Mouse (Mus musculus) intestine, embryonic 16.5 days (tissue): ENCODE measurements at regions not wholly inside any gene's neighbourhood (a gene's known extent, or its start where the extent isn't known, plus 50 kb on each side); places are given as distances from the start of the nearest gene placed in this dataset.
"Not testable (repeated sequence)": the region's sequence is repeated elsewhere in the genome, so short reads cannot be mapped to it uniquely, and the experiment has no call there.

ENCODE experiments used
- ATAC-seq: fragments of 200-750 bp; cut with Nextera tagmentation; 2 replicates; pipeline ENCODE4 v1.8.0; 2017; ENCODE audit warnings: moderate TSS enrichment, moderate library complexity
- H3K27ac ChIP-seq: fragments of 300-500 bp; sonication (generic); 2 replicates; pipeline ENCODE4 v1.5.1; 2014; ENCODE audit warnings: mild to moderate bottlenecking, low read length
- H3K27me3 ChIP-seq: fragments of 300-500 bp; sonication (generic); replicated peaks from 2 replicates; pipeline ENCODE4 v1.6.1; 2014; ENCODE audit warnings: low read length, control low read depth, mixed read lengths; ENCODE audit not compliant: control insufficient read depth, insufficient read depth
- H3K36me3 ChIP-seq: fragments of 300-500 bp; sonication (generic); 2 replicates; pipeline ENCODE4 v1.6.1; 2014; ENCODE audit warnings: low read length, control low read depth; ENCODE audit not compliant: control insufficient read depth, insufficient read depth
- H3K4me1 ChIP-seq: fragments of 300-500 bp; sonication (generic); 2 replicates; pipeline ENCODE4 v1.6.1; 2014; ENCODE audit warnings: low read length, control low read depth, mixed read lengths; ENCODE audit not compliant: control insufficient read depth, insufficient read depth
- H3K4me2 ChIP-seq: fragments of 300-500 bp; sonication (generic); 2 replicates; pipeline ENCODE4 v1.6.1; 2014; ENCODE audit warnings: low read depth, low read length, control low read depth
- H3K4me3 ChIP-seq: fragments of 300-500 bp; sonication (generic); 2 replicates; pipeline ENCODE4 v1.5.1; 2014; ENCODE audit warnings: mild to moderate bottlenecking, low read length
- H3K9ac ChIP-seq: fragments of 300-500 bp; sonication (generic); 2 replicates; pipeline ENCODE4 v1.6.1; 2014; ENCODE audit warnings: low read depth, low read length
- H3K9me3 ChIP-seq: fragments of 300-500 bp; sonication (generic); 2 replicates; pipeline ENCODE4 v1.6.1; 2016; ENCODE audit warnings: low read length, control low read depth; ENCODE audit not compliant: control insufficient read depth
- WGBS: fragments of 180-500 bp; shearing (Covaris S2); extraction: QIAGEN DNeasy Blood & Tissue Kit; methylation state at CpG from one replicate; pipeline ENCODE4 v1.1.7; 2014; 5-methylcytosine and 5-hydroxymethylcytosine counted together

DNA sequence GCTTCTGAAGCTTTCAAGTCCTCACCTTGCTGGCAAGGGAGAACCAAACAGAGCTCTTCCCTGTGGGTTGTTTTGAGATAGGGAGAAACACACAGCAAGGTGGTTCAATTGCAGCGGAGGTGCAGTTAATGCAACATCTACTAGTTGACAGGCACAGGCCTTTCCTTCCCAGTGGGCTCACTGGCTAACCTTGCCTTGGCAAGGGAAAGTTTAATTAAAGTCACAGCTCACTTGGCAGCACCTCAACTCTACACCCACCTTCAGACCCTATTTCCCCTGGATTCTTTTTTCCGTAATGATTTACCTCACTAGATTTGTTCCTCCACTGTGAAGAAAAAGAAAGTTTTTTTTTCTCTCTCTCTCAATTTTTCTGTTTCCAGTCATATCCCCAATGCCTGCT is 314.5 kb downstream of the Tlr4 start:
- H3K27ac ChIP-seq = no peak overlapping the region
- ATAC-seq = no peak
- 88% methylated on average over 2 of the region's 2 CpGs for WGBS
- H3K9me3 ChIP-seq = no peaks in the 10 kb centered on the region
- H3K36me3 ChIP-seq = no peaks in the 10 kb centered on the region
- H3K4me2 ChIP-seq = no peak overlapping the region
- H3K4me1 ChIP-seq = no peaks in the 10 kb centered on the region
- no peaks in the 10 kb centered on the region for H3K27me3 ChIP-seq
- no peak overlapping the region for H3K9ac ChIP-seq
- H3K4me3 ChIP-seq = no peak overlapping the region

DNA sequence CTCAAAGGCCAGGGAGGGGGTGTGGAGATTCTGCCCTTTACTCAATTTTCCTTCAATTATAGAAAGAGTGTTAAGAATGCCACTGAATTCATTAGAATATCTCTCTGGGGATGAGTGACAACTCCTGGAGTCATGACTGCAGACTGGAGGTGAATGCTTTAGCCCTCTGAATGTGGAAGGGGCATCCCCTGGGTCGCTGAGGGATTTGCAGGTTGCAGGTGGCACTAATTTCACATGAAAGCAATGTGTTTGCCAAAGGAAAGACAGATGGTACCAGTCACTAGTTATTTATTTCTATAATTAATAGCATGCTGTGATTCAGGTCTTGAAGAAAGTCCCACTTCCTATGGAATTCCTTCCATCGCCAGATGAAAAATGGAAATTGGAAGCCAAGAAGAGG is 321.1 kb downstream of the Tlr4 start:
- no peaks in the 10 kb centered on the region for H3K36me3 ChIP-seq
- H3K4me3 ChIP-seq = no peak overlapping the region
- no peaks in the 10 kb centered on the region for H3K4me1 ChIP-seq
- WGBS = 68% methylated on average over 2 of the region's 2 CpGs
- H3K27me3 ChIP-seq = no peaks in the 10 kb centered on the region
- H3K4me2 ChIP-seq = no peak overlapping the region
- no peaks in the 10 kb centered on the region for H3K9me3 ChIP-seq
- no peak for ATAC-seq
- no peak overlapping the region for H3K9ac ChIP-seq
- H3K27ac ChIP-seq = no peak overlapping the region

DNA sequence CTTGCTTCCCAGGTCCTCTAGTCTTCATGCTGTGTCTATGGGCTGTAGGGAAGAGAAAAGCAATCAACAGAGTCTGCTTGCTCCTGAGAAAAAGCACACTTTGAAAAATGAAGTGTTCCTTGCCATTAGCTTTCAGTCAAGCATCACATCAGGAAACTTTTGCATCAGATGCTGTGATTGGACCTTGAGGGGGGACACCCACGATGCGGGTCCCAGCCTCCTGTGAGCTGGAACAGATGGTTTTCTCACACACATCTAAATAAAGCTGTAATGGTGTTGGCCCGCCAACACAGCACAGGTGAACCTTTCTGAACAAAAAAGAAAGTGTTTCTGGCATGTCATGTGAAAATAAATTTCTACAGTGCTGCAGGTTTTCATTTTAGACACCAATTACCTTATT is 335.3 kb downstream of the Tlr4 start:
- Histone ChIP-seq H3K4me1 (no peaks in the 10 kb centered on the region), H3K9me3 (no peaks in the 10 kb centered on the region), H3K36me3 (no peaks in the 10 kb centered on the region), H3K9ac (no peak overlapping the region), H3K27me3 (no peaks in the 10 kb centered on the region), H3K27ac (no peak overlapping the region), H3K4me2 (no peak overlapping the region), H3K4me3 (no peak overlapping the region)
- ATAC-seq = no peak
- 84% methylated on average over 3 of the region's 3 CpGs for WGBS

DNA sequence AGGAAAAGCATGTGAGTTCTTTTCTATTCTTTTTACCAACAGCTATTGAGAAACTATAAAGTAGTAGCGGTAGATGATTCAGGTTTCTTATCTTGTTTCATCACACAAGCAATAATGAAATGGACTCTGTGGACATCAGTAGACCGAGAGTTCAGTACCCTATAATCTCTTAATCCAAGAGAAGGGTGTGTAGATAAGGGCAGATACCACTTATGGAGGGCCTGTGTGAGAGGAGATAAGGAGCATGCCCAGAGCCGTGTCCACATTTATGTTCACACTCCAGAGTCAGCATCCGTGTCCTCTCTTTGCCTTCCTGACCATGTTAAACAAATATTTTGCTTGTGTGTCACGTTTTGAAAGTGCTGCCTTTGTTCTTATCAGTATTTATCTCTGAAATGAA is 340.3 kb downstream of the Tlr4 start:
- 38% methylated on average over 5 of the region's 5 CpGs for WGBS
- H3K36me3 ChIP-seq = no peaks in the 10 kb centered on the region
- H3K27me3 ChIP-seq = no peaks in the 10 kb centered on the region
- no peak overlapping the region for H3K27ac ChIP-seq
- no peaks in the 10 kb centered on the region for H3K9me3 ChIP-seq
- H3K9ac ChIP-seq = no peak overlapping the region
- no peaks in the 10 kb centered on the region; the same call in 1 of the 2 replicates for H3K4me1 ChIP-seq
- H3K4me3 ChIP-seq = no peak overlapping the region
- peak; percentile 98 for ATAC-seq
- no peak overlapping the region for H3K4me2 ChIP-seq

DNA sequence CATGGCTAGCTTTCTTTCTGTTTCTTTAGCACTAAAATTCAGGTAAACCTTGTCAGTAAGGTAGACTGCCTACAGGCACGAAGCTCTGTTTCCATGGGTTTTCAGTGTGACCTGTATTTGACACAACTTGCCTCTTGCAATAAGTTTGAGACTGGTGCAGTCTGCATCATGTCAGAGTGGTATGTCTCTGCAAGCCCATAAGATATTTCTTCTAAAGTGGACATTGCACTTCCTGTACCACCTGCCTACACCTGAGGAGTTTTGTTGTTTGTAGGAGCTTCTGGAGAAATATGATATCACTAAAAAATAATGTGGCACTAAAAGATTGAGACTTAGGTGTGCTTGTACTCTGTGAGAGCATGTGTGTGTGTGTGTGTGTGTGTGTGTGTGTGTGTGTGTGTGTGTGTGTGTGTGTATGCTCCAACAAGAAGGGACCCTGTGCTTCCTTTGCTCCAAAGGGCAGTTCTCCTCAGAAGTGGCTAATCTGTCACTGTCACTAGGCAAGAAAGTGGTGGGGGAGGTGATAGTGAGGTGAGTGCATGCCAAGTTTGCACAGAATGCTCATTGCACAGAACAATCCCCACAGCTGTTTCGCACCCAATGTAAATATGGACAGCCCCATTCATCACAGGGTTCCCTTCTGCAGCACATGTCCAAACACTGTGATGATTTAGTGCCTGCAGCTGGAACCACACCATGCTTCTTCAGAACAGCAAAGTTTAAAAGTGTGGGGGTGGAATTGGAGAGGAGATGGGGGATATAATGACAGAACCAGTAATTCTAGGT is 360.5 kb downstream of the Tlr4 start:
- WGBS = 32% methylated on average over 2 of the region's 2 CpGs
- peak; percentile 91 for ATAC-seq
- no peak overlapping the region for H3K27ac ChIP-seq

DNA sequence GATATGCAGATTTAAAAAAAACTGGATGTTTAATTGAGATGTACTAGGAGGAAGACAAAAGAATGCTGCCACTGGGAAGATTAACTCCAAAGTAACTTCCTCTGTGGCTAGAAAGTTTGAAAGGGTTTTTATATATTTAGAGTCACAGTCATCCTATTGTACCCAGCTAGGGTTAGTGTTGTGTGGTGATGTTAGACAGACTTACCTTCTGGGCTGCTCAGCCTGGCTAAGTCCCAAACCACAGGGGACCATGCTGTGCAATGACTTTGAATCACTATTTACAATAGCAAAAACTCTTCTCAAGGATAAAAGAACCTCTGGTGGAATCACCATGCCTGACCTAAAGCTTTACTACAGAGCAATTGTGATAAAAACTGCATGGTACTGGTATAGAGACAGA is 363.2 kb downstream of the Tlr4 start:
- no peaks in the 10 kb centered on the region for H3K9me3 ChIP-seq
- no peaks in the 10 kb centered on the region for H3K27me3 ChIP-seq
- no peak overlapping the region for H3K4me3 ChIP-seq
- no peak overlapping the region for H3K4me2 ChIP-seq
- ATAC-seq = no peak
- no peak overlapping the region for H3K9ac ChIP-seq
- 0 out of 2 replicates have a peak, but pooled peaks cover 5% of the 10 kb centered on the region for H3K4me1 ChIP-seq
- no peak overlapping the region for H3K27ac ChIP-seq
- no peaks in the 10 kb centered on the region for H3K36me3 ChIP-seq

More for the DNA sequence above, 360.5 kb downstream of the Tlr4 start:
- no peak overlapping the region for H3K4me2 ChIP-seq
- H3K27me3 ChIP-seq = no peaks in the 10 kb centered on the region
- no peak overlapping the region for H3K4me3 ChIP-seq
- H3K4me1 ChIP-seq = 0 out of 2 replicates have a peak, but pooled peaks cover 5% of the 10 kb centered on the region
- no peak overlapping the region for H3K9ac ChIP-seq
- no peaks in the 10 kb centered on the region for H3K36me3 ChIP-seq
- H3K9me3 ChIP-seq = no peaks in the 10 kb centered on the region

DNA sequence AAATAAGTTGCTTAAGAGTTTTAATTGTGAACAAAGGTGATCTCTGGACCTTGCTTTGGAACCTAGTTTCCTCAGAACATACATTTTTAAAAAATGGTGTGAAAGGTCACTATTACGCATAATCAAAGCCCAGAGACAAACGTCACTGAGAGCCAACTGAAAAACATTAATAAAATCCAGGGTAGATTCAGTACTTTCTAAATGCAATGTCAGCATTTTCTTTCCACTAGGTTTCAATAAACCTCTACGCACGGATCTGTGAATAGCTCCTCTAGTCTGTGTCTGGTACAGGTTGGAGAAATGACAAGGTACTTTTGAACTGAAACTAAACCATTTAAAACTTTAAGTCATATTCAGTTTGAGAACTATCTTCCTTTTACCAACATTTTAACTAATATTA is 367.0 kb downstream of the Tlr4 start:
- no peak for ATAC-seq
- no peak overlapping the region for H3K9ac ChIP-seq
- H3K36me3 ChIP-seq = no peaks in the 10 kb centered on the region
- H3K4me1 ChIP-seq = no peaks in the 10 kb centered on the region
- no peak overlapping the region for H3K4me2 ChIP-seq
- H3K27me3 ChIP-seq = no peaks in the 10 kb centered on the region
- no peak overlapping the region for H3K4me3 ChIP-seq
- H3K27ac ChIP-seq = no peak overlapping the region
- 64% methylated on average over 4 of the region's 4 CpGs for WGBS
- no peaks in the 10 kb centered on the region for H3K9me3 ChIP-seq

DNA sequence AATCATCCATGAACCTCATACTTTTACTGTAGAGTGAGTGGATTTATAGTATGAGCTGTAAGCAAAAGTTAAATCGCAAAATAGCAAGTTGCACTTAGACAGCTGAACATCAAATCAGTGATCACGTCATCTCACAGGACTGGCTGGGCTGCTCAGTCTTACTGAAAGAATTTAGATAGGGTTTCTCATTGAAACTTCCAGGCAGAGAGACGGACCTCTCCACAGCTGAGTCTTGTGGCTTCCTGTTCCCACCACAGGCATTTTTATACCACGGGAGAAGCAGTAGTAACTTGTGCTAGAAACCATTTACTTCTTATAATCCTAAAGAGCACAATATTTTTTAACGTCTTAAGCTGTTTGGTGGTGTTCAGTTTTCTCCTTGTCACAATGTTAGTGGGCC is 369.5 kb downstream of the Tlr4 start:
- H3K27me3 ChIP-seq = no peaks in the 10 kb centered on the region
- H3K4me3 ChIP-seq = no peak overlapping the region
- H3K9me3 ChIP-seq = no peaks in the 10 kb centered on the region
- no peaks in the 10 kb centered on the region for H3K36me3 ChIP-seq
- no peak for ATAC-seq
- no peak overlapping the region for H3K9ac ChIP-seq
- 78% methylated on average over 5 of the region's 5 CpGs for WGBS
- H3K27ac ChIP-seq = no peak overlapping the region
- no peak overlapping the region for H3K4me2 ChIP-seq
- H3K4me1 ChIP-seq = no peaks in the 10 kb centered on the region

DNA sequence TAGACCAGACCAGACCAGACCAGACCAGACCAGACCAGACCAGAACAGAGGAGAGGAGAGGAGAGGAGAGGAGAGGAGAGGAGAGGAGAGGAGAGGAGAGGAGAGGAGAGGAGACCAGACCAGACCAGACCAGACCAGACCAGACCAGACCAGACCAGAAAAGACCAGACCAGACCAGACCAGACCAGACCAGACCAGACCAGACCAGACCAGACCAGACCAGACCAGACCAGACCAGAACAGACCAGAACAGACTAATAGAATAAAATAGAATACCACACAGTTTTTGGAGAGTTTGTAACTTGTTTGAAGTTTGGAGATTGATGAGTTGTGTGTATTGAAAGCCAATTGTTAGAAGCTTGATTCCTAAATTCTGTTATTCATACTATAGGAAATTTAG is 381.0 kb downstream of the Tlr4 start:
- not testable (repeated sequence) for H3K4me3 ChIP-seq, H3K4me1 ChIP-seq, H3K4me2 ChIP-seq, H3K27ac ChIP-seq, H3K9ac ChIP-seq, H3K36me3 ChIP-seq, ATAC-seq, H3K27me3 ChIP-seq, H3K9me3 ChIP-seq

DNA sequence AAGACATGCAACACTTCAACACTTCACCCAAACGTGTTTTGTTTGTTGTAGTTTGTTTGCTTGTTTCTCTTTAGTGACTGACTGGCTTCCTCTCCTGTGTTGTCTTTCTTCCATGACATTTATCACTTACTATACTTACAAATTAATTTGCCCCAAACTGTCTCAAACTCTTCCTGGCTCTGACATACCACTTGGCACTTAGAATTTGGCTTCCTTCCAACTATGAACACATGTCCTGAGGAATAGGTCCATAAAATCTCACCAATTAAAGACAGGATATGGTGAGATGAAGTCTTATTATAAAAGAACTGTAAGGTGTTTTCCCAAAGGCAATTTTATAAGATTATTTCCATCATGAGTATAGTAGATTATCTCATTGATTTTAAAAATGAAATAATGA is 386.0 kb downstream of the Tlr4 start:
- Histone ChIP-seq H3K36me3 (no peaks in the 10 kb centered on the region), H3K9ac (no peak overlapping the region), H3K4me3 (no peak overlapping the region), H3K9me3 (no peaks in the 10 kb centered on the region), H3K4me1 (no peaks in the 10 kb centered on the region), H3K4me2 (no peak overlapping the region), H3K27me3 (no peaks in the 10 kb centered on the region), H3K27ac (no peak overlapping the region)
- 64% methylated on average over 1 of the region's 1 CpGs for WGBS
- ATAC-seq = no peak
